Mouse (Mus musculus) limb, embryonic 14.5 days (tissue): Measurements from ENCODE around the gene Ago1. TPM values are rescaled to one million over a fixed set of nuclear protein-coding genes. Genes with fewer than 3 reads are reported as not detected.

Experiments
- ATAC-seq: fragments of 200-750 bp; cut with Nextera tagmentation; 2 replicates; pipeline ENCODE4 v1.8.0; 2017; ENCODE audit warnings: low read depth, moderate number of reproducible peaks, moderate TSS enrichment; ENCODE audit not compliant: low FRiP score
- DNase-seq: peaks from one replicate; pipeline ENCODE4 v3.0.0-alpha.2; 2015; ENCODE audit warnings: low spot score
- H3K27ac ChIP-seq: fragments of 300-500 bp; sonication (generic); replicated peaks from 2 replicates; pipeline ENCODE4 v1.5.1; 2014; ENCODE audit warnings: low read depth, mild to moderate bottlenecking, low read length, moderate library complexity, mixed read lengths
- H3K27me3 ChIP-seq: fragments of 300-500 bp; sonication (generic); 2 replicates; pipeline ENCODE4 v1.6.1; 2014; ENCODE audit warnings: low read length, mixed read lengths; ENCODE audit not compliant: control insufficient read depth, insufficient read depth
- H3K36me3 ChIP-seq: fragments of 300-500 bp; sonication (generic); 2 replicates; pipeline ENCODE4 v1.6.1; 2014; ENCODE audit warnings: mild to moderate bottlenecking, low read length, moderate library complexity, mixed read lengths; ENCODE audit not compliant: control insufficient read depth, insufficient read depth
- H3K4me1 ChIP-seq: fragments of 300-500 bp; sonication (generic); 2 replicates; pipeline ENCODE4 v1.6.1; 2014; ENCODE audit warnings: antibody characterized with exemption, low read length, mixed read lengths; ENCODE audit not compliant: control insufficient read depth, insufficient read depth
- H3K4me2 ChIP-seq: fragments of 300-500 bp; sonication (generic); replicated peaks from 2 replicates; pipeline ENCODE4 v1.6.1; 2014; ENCODE audit warnings: low read depth, mild to moderate bottlenecking, low read length, moderate library complexity; ENCODE audit not compliant: severe bottlenecking
- H3K4me3 ChIP-seq: fragments of 300-500 bp; sonication (generic); replicated peaks from 2 replicates; pipeline ENCODE4 v1.5.1; 2014; ENCODE audit warnings: low read length
- H3K9ac ChIP-seq: fragments of 300-500 bp; sonication (generic); 2 replicates; pipeline ENCODE4 v1.6.1; 2014; ENCODE audit warnings: mild to moderate bottlenecking, low read depth, low read length, moderate library complexity; ENCODE audit not compliant: severe bottlenecking
- H3K9me3 ChIP-seq: fragments of 300-500 bp; sonication (generic); 2 replicates; pipeline ENCODE4 v1.6.1; 2016; ENCODE audit warnings: low read length; ENCODE audit not compliant: control insufficient read depth
- POLR2A ChIP-seq: fragments of 200-500 bp; IDR thresholded peaks from 2 replicates; pipeline ENCODE4 v1.8.0; 2012; ENCODE audit warnings: inconsistent platforms, mild to moderate bottlenecking, moderate library complexity, borderline replicate concordance; ENCODE audit not compliant: insufficient read depth, insufficient read length; ENCODE audit errors: extremely low read depth
- WGBS: fragments of 180-500 bp; shearing (Covaris S2); extraction: QIAGEN DNeasy Blood & Tissue Kit; methylation state at CpG from one replicate; pipeline ENCODE4 v1.1.7; 2014; 5-methylcytosine and 5-hydroxymethylcytosine counted together
- polyA plus RNA-seq, 2 experiments: library from polyadenylated mRNA; depleted of rRNA in 1 of 2; stranded (reverse) in 1 of 2; unstranded in 1 of 2; fragments of >200 nt; fragmentation: Nextera tagmentation in 1 of 2; extraction: Ambion mirVana in 1 of 2; gene quantifications; 2 replicates each; pipeline versions ENCODE4 v1.2.1 to v1.2.3; 2012 to 2014

Gene Ago1
- polyA plus RNA-seq, 2 experiments: 7.2 to 22.6 TPM

DNA sequence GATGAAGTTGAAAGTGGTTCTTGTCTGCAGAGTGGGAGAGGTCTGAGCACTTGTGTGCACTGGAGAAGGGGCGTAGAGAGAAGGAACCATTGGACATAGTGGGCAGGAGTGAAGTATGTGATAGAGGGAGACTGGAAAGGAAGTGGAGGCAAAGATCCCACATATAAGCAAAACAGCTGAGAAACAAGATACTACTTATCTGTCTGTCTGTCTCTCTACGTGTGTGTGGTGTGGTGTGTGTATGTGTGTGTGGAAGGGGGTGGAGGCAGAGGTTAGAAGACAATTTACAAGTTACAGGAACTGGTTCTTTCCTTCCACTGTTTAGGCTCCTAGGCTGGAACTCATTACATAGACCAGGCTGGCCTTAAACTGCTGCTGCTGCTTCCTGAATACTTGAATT, 16.7 kb upstream of the Ago1 start:
- Histone ChIP-seq H3K27ac (no peak overlapping the region), H3K4me3 (no peak overlapping the region), H3K9me3 (no peaks in the 10 kb centered on the region), H3K36me3 (no peaks in the 10 kb centered on the region), H3K27me3 (no peaks in the 10 kb centered on the region), H3K9ac (no peak overlapping the region), H3K4me2 (no peak overlapping the region), H3K4me1 (no peaks in the 10 kb centered on the region)
- no peak for TF ChIP-seq POLR2A
- WGBS: 76% methylated on average over 2 of the region's 2 CpGs
- ATAC-seq: no peak
- no peak for DNase-seq

GRCm38 (mm10) chr4:126483874-126484273, 15.5 kb upstream of the Ago1 start:
- no peak overlapping the region for H3K4me2 ChIP-seq
- H3K4me3 ChIP-seq: no peak overlapping the region
- H3K4me1 ChIP-seq: no peaks in the 10 kb centered on the region
- H3K27ac ChIP-seq: no peak overlapping the region
- ATAC-seq (no peak), DNase-seq (no peak)
- no peaks in the 10 kb centered on the region for H3K9me3 ChIP-seq
- H3K36me3 ChIP-seq: no peaks in the 10 kb centered on the region
- 86% methylated on average over 3 of the region's 3 CpGs for WGBS
- no peak overlapping the region for H3K9ac ChIP-seq
- no peak for TF ChIP-seq POLR2A
- H3K27me3 ChIP-seq: no peaks in the 10 kb centered on the region

GRCm38 (mm10) chr4:126482951-126483350, 14.6 kb upstream of the Ago1 start:
- Histone ChIP-seq H3K27ac (no peak overlapping the region), H3K4me2 (no peak overlapping the region), H3K4me1 (no peaks in the 10 kb centered on the region), H3K27me3 (no peaks in the 10 kb centered on the region), H3K9ac (no peak overlapping the region), H3K4me3 (no peak overlapping the region), H3K36me3 (no peaks in the 10 kb centered on the region), H3K9me3 (no peaks in the 10 kb centered on the region)
- DNase-seq (no peak), ATAC-seq (no peak)
- 79% methylated on average over 12 of the region's 12 CpGs for WGBS
- TF ChIP-seq POLR2A: no peak

GRCm38 (mm10) chr4:126481461-126481860, 13.1 kb upstream of the Ago1 start:
- no peak for ATAC-seq
- 95% methylated on average over 5 of the region's 5 CpGs for WGBS

GRCm38 (mm10) chr4:126480288-126480687, 11.9 kb upstream of the Ago1 start:
- no peak overlapping the region for H3K27ac ChIP-seq
- H3K4me1 ChIP-seq: no peaks in the 10 kb centered on the region
- no peak for TF ChIP-seq POLR2A
- WGBS: 59% methylated on average over 3 of the region's 3 CpGs
- no peak overlapping the region for H3K4me2 ChIP-seq
- H3K36me3 ChIP-seq: no peaks in the 10 kb centered on the region
- DNase-seq: no peak
- H3K9ac ChIP-seq: no peak overlapping the region
- H3K9me3 ChIP-seq: no peaks in the 10 kb centered on the region
- H3K27me3 ChIP-seq: no peaks in the 10 kb centered on the region
- no peak overlapping the region for H3K4me3 ChIP-seq
- no peak for ATAC-seq

More at GRCm38 (mm10) chr4:126481461-126481860, 13.1 kb upstream of the Ago1 start:
- H3K27ac ChIP-seq: no peak overlapping the region
- no peak for TF ChIP-seq POLR2A
- no peak overlapping the region for H3K9ac ChIP-seq
- no peaks in the 10 kb centered on the region for H3K9me3 ChIP-seq
- no peaks in the 10 kb centered on the region for H3K4me1 ChIP-seq
- H3K4me2 ChIP-seq: no peak overlapping the region
- no peak for DNase-seq
- no peaks in the 10 kb centered on the region for H3K27me3 ChIP-seq
- H3K36me3 ChIP-seq: no peaks in the 10 kb centered on the region
- no peak overlapping the region for H3K4me3 ChIP-seq

DNA sequence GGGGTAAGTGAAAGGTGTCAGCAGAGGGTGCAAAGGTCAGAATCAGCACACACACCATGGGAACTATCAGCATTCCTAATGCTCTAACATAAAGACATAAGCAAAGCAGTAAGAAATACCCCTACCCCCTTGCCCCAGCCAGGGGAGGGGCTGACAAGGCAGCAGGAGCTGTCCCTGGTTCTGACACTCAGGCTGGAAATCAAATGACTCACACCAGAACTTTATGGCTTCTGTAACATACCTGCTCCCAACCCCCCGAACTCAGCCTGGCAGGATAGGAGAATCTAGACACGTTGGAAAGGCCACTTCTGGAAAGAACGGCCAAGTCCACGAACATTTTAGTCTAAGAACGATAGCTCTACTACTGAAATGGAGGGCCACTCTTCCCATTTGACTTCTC, 4.6 kb upstream of the Ago1 start:
- H3K4me1 ChIP-seq: no peaks in the 10 kb centered on the region
- DNase-seq: no peak
- H3K4me2 ChIP-seq: no peak overlapping the region
- ATAC-seq: no peak
- H3K9ac ChIP-seq: no peak overlapping the region
- H3K27ac ChIP-seq: no peak overlapping the region
- H3K9me3 ChIP-seq: no peaks in the 10 kb centered on the region
- no peak for TF ChIP-seq POLR2A
- WGBS: 39% methylated on average over 5 of the region's 5 CpGs
- H3K27me3 ChIP-seq: no peaks in the 10 kb centered on the region
- no peaks in the 10 kb centered on the region for H3K36me3 ChIP-seq
- no peak overlapping the region for H3K4me3 ChIP-seq
